Mouse (Mus musculus) left cerebral cortex, adult 6 months (tissue): ENCODE measurements around the gene Lrrc3. TPM values are rescaled to one million over a fixed set of nuclear protein-coding genes. Genes with fewer than 3 reads are reported as not detected.

Experiments used
- long read RNA-seq, 2 experiments: library from polyadenylated mRNA; unstranded; transcript quantifications; one replicate each; pipeline ENCODE4 v2.0.0; 2019 to 2020
- polyA plus RNA-seq: library from polyadenylated mRNA; unstranded; fragments of <200 nt; fragmentation: Nextera tagmentation; gene quantifications from 2 replicates; pipeline ENCODE4 v1.2.3, GENCODE M21; 2021

Gene Lrrc3
- 4.8 TPM in 2 replicates for polyA plus RNA-seq
- long read RNA-seq, experiment 1, full-length matches to known transcripts, result 11 of 12 reads
- long read RNA-seq, experiment 1, partial matches to known transcripts, result 0 of 12 reads
- long read RNA-seq, experiment 1, other reads (novel, unspliced or antisense), result 1 of 12 reads
- long read RNA-seq, experiment 2, full-length matches to known transcripts, result 2 of 3 reads
- long read RNA-seq, experiment 2, partial matches to known transcripts, result 0 of 3 reads
- long read RNA-seq, experiment 2, other reads (novel, unspliced or antisense), result 1 of 3 reads

GRCm38 (mm10) chr10:77902211-77902893 is at the start of gene Lrrc3:
Gene Lrrc3 (minus strand): TSS chr10:77902536.

DNA sequence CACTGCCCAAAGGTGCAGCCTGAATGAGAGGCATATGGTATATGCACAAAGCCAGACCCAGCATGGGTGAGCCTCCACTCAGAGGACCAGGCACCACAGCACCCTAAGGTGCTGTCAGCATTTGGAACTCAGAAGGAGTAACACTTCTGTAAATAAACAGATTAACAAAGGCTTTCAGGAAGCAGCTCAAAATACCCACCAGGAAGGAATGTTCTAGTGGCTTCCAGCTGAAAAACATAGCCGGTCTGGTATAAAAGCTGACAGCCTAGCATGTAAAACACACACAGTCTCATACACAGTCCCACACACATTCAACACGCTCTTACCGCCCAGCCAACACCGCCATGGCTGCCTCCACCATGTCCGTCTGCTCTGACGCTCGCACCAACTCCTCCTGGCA is 40.7 kb downstream of the Lrrc3 start, which contains the start of gene Gm3285:
Gene Gm3285 (plus strand): TSS at position 301 of the 400 bp plus-strand sequence.

GRCm38 (mm10) chr10:77852559-77852958 is 49.8 kb downstream of the Lrrc3 start, which contains the start of gene Gm10318:
Gene Gm10318 (plus strand): TSS chr10:77852859.

Other genes with a start within 250 kb of the Lrrc3 start
- 0.20 TPM in 2 replicates for gene Tspear, start 216.0 kb downstream of the Lrrc3 start, polyA plus RNA-seq
- gene Gm19402, start 211.8 kb downstream of the Lrrc3 start, polyA plus RNA-seq, result not detected in 2 replicates
- not detected in 2 replicates for gene Gm9508, start 205.3 kb downstream of the Lrrc3 start, polyA plus RNA-seq
- gene Gm10272, start 195.9 kb downstream of the Lrrc3 start, polyA plus RNA-seq, result not detected in 2 replicates
- gene Gm10024, start 191.1 kb downstream of the Lrrc3 start, polyA plus RNA-seq, result not detected in 2 replicates
- gene Gm10142, start 186.7 kb downstream of the Lrrc3 start, polyA plus RNA-seq, result not detected in 2 replicates
- gene Krtap12-1, start 181.9 kb downstream of the Lrrc3 start, polyA plus RNA-seq, result not detected in 2 replicates
- not detected in 2 replicates for gene Gm10100, start 176.1 kb downstream of the Lrrc3 start, polyA plus RNA-seq
- not detected in 2 replicates for gene Gm18596, start 159.9 kb downstream of the Lrrc3 start, polyA plus RNA-seq
- not detected in 2 replicates for gene Gm9736, start 151.2 kb downstream of the Lrrc3 start, polyA plus RNA-seq
- gene Gm3233, start 142.9 kb downstream of the Lrrc3 start, polyA plus RNA-seq, result not detected in 2 replicates
- gene Gm3238, start 131.2 kb downstream of the Lrrc3 start, polyA plus RNA-seq, result not detected in 2 replicates
- gene Gm7138, start 125.6 kb downstream of the Lrrc3 start, polyA plus RNA-seq, result not detected in 2 replicates
- gene Gm3250, start 120.0 kb downstream of the Lrrc3 start, polyA plus RNA-seq, result not detected in 2 replicates
- not detected in 2 replicates for gene Gm7137, start 114.3 kb downstream of the Lrrc3 start, polyA plus RNA-seq
- not detected in 2 replicates for gene Gm9639, start 107.5 kb downstream of the Lrrc3 start, polyA plus RNA-seq
- not detected in 2 replicates for gene Gm19668, start 103.4 kb downstream of the Lrrc3 start, polyA plus RNA-seq
- not detected in 2 replicates for gene Gm9507, start 90.7 kb downstream of the Lrrc3 start, polyA plus RNA-seq
- gene Gm2696, start 87.9 kb downstream of the Lrrc3 start, polyA plus RNA-seq, result not detected in 2 replicates
- not detected in 2 replicates for gene Krtap10-4, start 75.4 kb downstream of the Lrrc3 start, polyA plus RNA-seq
- not detected in 2 replicates for gene Krtap10-10, start 66.6 kb downstream of the Lrrc3 start, polyA plus RNA-seq
- gene Gm36176, start 55.7 kb downstream of the Lrrc3 start, polyA plus RNA-seq, result not detected in 2 replicates
- not detected in 2 replicates for gene Gm10318, start 49.7 kb downstream of the Lrrc3 start, polyA plus RNA-seq
- not detected in 2 replicates for gene Gm3285, start 40.6 kb downstream of the Lrrc3 start, polyA plus RNA-seq
- gene Trpm2, start 68.0 kb upstream of the Lrrc3 start, polyA plus RNA-seq, result 3.8 and 4.0 TPM in 2 replicates
- gene 1810043G02Rik, start 76.0 kb upstream of the Lrrc3 start, polyA plus RNA-seq, result 38.1 and 47.5 TPM in 2 replicates
- gene Pfkl, start 107.5 kb upstream of the Lrrc3 start, polyA plus RNA-seq, result 67.7 and 71.8 TPM in 2 replicates
- gene Dnmt3l, start 139.4 kb upstream of the Lrrc3 start, polyA plus RNA-seq, result 0.84 TPM in 1 of 2 replicates, not detected in the other
- gene Aire, start 141.1 kb upstream of the Lrrc3 start, polyA plus RNA-seq, result not detected in 2 replicates
- gene Icosl, start 166.8 kb upstream of the Lrrc3 start, polyA plus RNA-seq, result 1.2 and 2.0 TPM in 2 replicates